Mouse (Mus musculus): ENCODE measurements around the gene Map3k10.

DNA sequence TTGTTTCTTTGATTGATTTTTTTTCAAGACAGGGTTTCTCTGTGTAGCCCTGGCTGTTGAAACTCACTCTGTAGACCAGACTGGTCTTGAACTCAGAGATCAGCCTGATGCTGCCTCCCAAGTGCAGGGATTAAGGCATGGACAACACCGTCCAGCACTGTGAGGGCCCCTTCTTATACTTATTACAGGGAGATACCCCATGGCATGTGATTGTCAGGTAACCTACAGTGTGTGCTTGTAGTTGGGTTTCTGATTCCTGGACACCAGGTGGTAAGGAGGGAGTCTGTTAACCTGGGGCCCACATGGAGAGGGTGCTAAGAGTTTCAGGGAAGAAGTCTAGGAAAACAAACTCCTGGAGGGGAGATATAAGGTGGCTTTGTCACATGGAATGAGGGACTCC lies 12.6 kb upstream of the Map3k10 start:
- TF ChIP-seq CTCF (IDR thresholded peaks at IDR 0.05; ENCODE audit: low read depth, low read length) (no peak), POLR2A (IDR thresholded peaks at IDR 0.05; ENCODE audit: borderline replicate concordance, low read depth, low read length) (no peak)
